Mouse (Mus musculus): ENCODE results near the gene Ksr2. TPM values are rescaled to one million over a fixed set of nuclear protein-coding genes. Genes with fewer than 3 reads are reported as not detected.
A peak's percentile ranks its signal among the peaks of the same experiment; 100 is the strongest.

Ksr2 gene
- polyA plus RNA-seq, 1 experiment from 2014 or later = 0.36 TPM

DNA sequence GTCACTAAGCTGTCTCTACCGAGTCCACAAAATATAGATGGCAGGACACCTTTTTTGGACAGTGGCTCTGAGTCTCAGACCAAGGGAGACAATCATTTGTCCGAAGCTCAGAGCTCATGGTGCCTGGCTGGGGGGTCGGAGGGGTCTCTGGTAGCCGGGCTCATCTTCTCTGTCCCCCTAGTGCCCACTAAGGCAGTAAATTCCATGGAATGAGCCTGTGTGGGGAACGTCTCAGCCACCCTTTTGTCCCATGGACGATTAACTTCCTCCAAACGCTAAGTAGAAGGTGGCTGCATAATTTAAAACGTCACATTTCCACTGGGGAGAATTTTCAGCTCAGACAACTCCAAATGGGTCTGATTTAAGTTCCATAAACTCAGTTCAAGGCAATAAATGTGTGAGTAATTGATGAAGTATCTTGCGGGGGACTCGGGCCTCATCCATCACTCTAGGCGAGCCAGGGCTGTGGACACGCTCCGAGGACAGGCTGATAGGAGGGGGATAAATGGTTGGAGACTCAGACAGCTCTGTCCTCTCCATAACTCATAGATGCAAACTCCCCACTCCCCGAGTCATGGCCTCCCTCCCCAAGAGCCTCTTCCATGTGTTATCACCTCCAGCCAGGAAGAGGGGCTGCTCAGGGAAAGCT is 237.6 kb downstream of the Ksr2 start:
- WGBS = 41% methylated on average over 14 of the region's 14 CpGs
- Histone ChIP-seq H3K27me3 (ENCODE audit: control insufficient read depth, insufficient read depth, low read length) (no peaks in the 10 kb centered on the region), H3K9me3 (replicated peaks; ENCODE audit: control insufficient read depth, low read length) (no peaks in the 10 kb centered on the region), H3K4me3 (replicated peaks; ENCODE audit: low read length) (no peak overlapping the region), H3K4me1 (ENCODE audit: control insufficient read depth, insufficient read depth, low read length) (no peaks in the 10 kb centered on the region), H3K4me2 (ENCODE audit: low read depth, low read length) (no peak overlapping the region), H3K27ac (ENCODE audit: low read length) (no peak overlapping the region), H3K9ac (ENCODE audit: low read length) (no peak overlapping the region), H3K36me3 (ENCODE audit: control insufficient read depth, insufficient read depth, low read length) (no peaks in the 10 kb centered on the region)
- no peak for ATAC-seq (ENCODE audit: insufficient read depth, low FRiP score)

DNA sequence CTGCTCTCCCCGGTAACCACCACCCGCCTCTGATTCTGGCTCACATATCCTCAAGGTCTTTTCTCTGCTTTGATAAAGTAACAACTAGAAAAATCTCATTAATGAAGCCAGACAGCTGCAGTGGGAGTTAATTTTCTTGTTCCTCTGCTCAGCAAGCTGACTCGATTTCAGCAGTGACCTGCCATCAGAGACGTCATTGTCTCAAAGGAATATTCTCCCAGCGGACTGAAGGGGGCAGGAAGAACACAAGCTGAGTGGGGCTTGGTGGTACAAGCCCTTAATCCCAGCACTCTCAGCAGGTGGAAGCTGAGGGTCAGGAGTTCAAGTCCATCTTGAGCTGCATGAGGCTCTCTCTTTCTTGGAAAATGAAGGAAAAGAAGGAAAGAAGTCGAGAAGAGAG is 244.8 kb downstream of the Ksr2 start:
- Histone ChIP-seq H3K9me3 (replicated peaks; ENCODE audit: control insufficient read depth, low read length) (no peaks in the 10 kb centered on the region), H3K9ac (ENCODE audit: low read length) (no peak overlapping the region), H3K4me1 (ENCODE audit: control insufficient read depth, insufficient read depth, low read length) (no peaks in the 10 kb centered on the region), H3K36me3 (ENCODE audit: control insufficient read depth, insufficient read depth, low read length) (no peaks in the 10 kb centered on the region), H3K4me2 (ENCODE audit: low read depth, low read length) (no peak overlapping the region), H3K27ac (ENCODE audit: low read length) (no peak overlapping the region), H3K27me3 (ENCODE audit: control insufficient read depth, insufficient read depth, low read length) (no peaks in the 10 kb centered on the region), H3K4me3 (replicated peaks; ENCODE audit: low read length) (no peak overlapping the region)
- no peak for ATAC-seq (ENCODE audit: insufficient read depth, low FRiP score)
- 38% methylated on average over 6 of the region's 6 CpGs for WGBS

DNA sequence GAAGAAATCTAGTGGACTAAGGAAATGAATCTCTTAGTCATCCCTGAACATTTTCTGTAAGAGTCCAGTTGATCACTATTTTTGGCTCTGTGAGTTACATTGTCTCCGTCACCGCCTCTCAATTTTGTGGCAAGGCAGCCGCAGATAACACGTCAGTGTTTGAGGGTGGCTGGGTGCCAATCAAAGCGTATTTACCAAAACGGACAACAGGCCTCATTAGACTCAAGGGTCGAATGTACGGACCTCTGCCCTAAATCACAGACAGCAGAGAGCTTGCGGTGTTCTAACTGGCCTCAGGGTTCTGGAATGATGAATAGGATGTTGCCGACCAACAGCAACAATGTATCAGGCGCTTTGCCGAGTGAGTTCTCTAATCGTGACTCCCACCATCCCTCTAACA is 245.8 kb downstream of the Ksr2 start:
- ATAC-seq (ENCODE audit: insufficient read depth, low FRiP score) = no peak
- no peak overlapping the region for H3K4me2 ChIP-seq (ENCODE audit: low read depth, low read length)
- H3K9ac ChIP-seq (ENCODE audit: low read length) = no peak overlapping the region
- no peak overlapping the region for H3K4me3 ChIP-seq (replicated peaks; ENCODE audit: low read length)
- WGBS = 51% methylated on average over 13 of the region's 13 CpGs
- no peaks in the 10 kb centered on the region for H3K4me1 ChIP-seq (ENCODE audit: control insufficient read depth, insufficient read depth, low read length)
- no peaks in the 10 kb centered on the region for H3K36me3 ChIP-seq (ENCODE audit: control insufficient read depth, insufficient read depth, low read length)
- H3K27ac ChIP-seq (ENCODE audit: low read length) = no peak overlapping the region
- H3K9me3 ChIP-seq (replicated peaks; ENCODE audit: control insufficient read depth, low read length) = no peaks in the 10 kb centered on the region
- H3K27me3 ChIP-seq (ENCODE audit: control insufficient read depth, insufficient read depth, low read length) = no peaks in the 10 kb centered on the region

DNA sequence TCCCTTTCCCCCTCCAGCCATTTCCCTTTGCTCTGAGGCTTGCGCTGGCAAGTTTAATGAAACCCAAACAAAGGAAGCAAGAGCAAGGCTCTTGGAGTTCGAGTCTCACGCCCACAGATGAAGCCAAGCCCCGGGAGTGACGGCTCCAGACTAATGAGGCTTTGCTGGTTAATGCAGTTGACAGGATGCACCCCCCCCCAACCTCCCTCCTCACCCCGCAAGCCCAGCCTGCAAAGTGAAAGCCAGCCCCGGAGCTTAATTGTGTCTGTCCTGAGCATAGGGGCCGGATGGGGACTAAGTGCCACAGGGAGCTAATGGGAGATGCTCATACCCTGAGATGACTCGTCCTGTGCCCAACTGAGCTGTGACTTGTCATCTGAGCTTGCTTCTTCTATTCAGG is 251.4 kb downstream of the Ksr2 start:
- Histone ChIP-seq H3K4me1 (ENCODE audit: control insufficient read depth, insufficient read depth, low read length) (peaks cover 10% of the 10 kb centered on the region), H3K4me3 (replicated peaks; ENCODE audit: low read length) (no peak overlapping the region), H3K9ac (ENCODE audit: low read length) (peak overlapping the region; percentile 42; the same call in 1 of the 2 replicates), H3K27ac (ENCODE audit: low read length) (no peak overlapping the region), H3K9me3 (replicated peaks; ENCODE audit: control insufficient read depth, low read length) (no peaks in the 10 kb centered on the region), H3K4me2 (ENCODE audit: low read depth, low read length) (peak overlapping the region; percentile 33), H3K27me3 (ENCODE audit: control insufficient read depth, insufficient read depth, low read length) (no peaks in the 10 kb centered on the region), H3K36me3 (ENCODE audit: control insufficient read depth, insufficient read depth, low read length) (no peaks in the 10 kb centered on the region)
- WGBS = 7% methylated on average over 9 of the region's 9 CpGs
- ATAC-seq (ENCODE audit: insufficient read depth, low FRiP score) = no peak

DNA sequence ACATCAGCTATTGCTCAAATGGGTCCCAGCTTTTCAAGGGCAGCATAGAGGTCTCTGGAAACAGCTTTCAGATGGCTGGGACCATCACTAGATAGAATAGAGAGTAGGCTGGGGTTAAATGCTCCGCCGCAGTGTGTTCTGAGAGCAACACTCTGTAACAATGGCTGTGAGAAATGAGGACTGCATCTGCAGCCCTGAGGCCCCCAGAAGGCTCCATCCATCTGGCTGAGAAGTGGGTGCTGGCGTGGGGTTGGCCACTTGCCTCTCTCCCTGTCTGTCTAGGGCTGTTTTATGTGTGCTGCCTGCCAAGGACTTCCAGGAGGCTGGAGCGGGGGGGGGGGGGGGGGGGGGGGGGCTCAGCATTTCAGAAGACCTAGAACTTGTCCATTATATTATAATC is 253.5 kb downstream of the Ksr2 start:
- 62% methylated on average over 3 of the region's 4 CpGs for WGBS
- ATAC-seq (ENCODE audit: insufficient read depth, low FRiP score) = peak; percentile 45; the same call in 1 of the 2 replicates

DNA sequence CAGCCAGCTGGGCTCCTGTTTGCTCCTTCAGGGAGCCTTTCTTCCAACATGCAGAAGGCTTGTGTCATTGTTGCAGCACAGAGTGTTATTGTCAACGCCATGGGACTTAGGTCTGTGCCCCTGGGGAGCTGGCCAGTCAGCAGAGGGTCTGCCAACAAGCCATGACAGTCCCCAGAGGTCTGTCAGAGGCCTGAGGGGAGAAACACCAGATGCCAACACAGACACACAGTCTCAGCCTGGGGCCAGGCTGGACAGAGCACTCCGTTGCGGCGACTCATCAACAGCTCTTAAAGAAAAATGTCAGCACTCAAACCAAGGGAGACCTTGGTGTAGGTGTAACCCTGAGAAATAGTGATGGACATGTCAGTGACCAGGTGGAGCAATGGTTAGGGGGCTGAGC is 255.5 kb downstream of the Ksr2 start:
- H3K27me3 ChIP-seq (ENCODE audit: control insufficient read depth, insufficient read depth, low read length) = no peaks in the 10 kb centered on the region
- H3K36me3 ChIP-seq (ENCODE audit: control insufficient read depth, insufficient read depth, low read length) = no peaks in the 10 kb centered on the region
- no peak overlapping the region for H3K27ac ChIP-seq (ENCODE audit: low read length)
- H3K9ac ChIP-seq (ENCODE audit: low read length) = no peak overlapping the region
- peaks cover 10% of the 10 kb centered on the region for H3K4me1 ChIP-seq (ENCODE audit: control insufficient read depth, insufficient read depth, low read length)
- WGBS = 79% methylated on average over 4 of the region's 4 CpGs
- no peaks in the 10 kb centered on the region for H3K9me3 ChIP-seq (replicated peaks; ENCODE audit: control insufficient read depth, low read length)
- ATAC-seq (ENCODE audit: insufficient read depth, low FRiP score) = no peak
- H3K4me2 ChIP-seq (ENCODE audit: low read depth, low read length) = no peak overlapping the region
- H3K4me3 ChIP-seq (replicated peaks; ENCODE audit: low read length) = no peak overlapping the region

More for the DNA sequence above, 253.5 kb downstream of the Ksr2 start:
- no peak overlapping the region for H3K27ac ChIP-seq (ENCODE audit: low read length)
- no peaks in the 10 kb centered on the region for H3K27me3 ChIP-seq (ENCODE audit: control insufficient read depth, insufficient read depth, low read length)
- no peaks in the 10 kb centered on the region for H3K9me3 ChIP-seq (replicated peaks; ENCODE audit: control insufficient read depth, low read length)
- no peaks in the 10 kb centered on the region for H3K36me3 ChIP-seq (ENCODE audit: control insufficient read depth, insufficient read depth, low read length)
- H3K4me1 ChIP-seq (ENCODE audit: control insufficient read depth, insufficient read depth, low read length) = peaks cover 10% of the 10 kb centered on the region
- no peak overlapping the region for H3K4me2 ChIP-seq (ENCODE audit: low read depth, low read length)
- H3K9ac ChIP-seq (ENCODE audit: low read length) = no peak overlapping the region
- no peak overlapping the region for H3K4me3 ChIP-seq (replicated peaks; ENCODE audit: low read length)

DNA sequence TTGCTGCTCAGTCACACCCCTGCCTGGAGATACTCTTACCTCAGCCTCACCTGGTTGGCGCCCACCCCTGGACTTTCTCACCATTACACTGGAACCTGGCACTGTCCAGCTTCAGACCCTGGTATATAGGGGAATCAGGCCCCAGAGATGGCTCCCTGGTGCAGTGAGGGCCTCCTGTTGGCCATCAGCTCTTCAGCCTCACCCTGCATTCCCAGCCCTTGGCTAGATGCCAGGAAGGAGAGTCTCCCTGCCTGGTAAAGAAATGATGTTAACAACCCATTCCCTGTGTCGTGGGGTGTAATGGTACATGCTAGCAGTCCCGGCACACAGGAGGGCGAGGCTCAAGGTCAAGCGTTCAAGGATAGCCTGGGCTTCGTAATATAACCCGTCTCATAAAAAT is 256.0 kb downstream of the Ksr2 start:
- Histone ChIP-seq H3K27ac (ENCODE audit: low read length) (no peak overlapping the region), H3K4me2 (ENCODE audit: low read depth, low read length) (no peak overlapping the region), H3K9ac (ENCODE audit: low read length) (no peak overlapping the region), H3K4me3 (replicated peaks; ENCODE audit: low read length) (no peak overlapping the region), H3K9me3 (replicated peaks; ENCODE audit: control insufficient read depth, low read length) (no peaks in the 10 kb centered on the region), H3K4me1 (ENCODE audit: control insufficient read depth, insufficient read depth, low read length) (peaks cover 8% of the 10 kb centered on the region), H3K27me3 (ENCODE audit: control insufficient read depth, insufficient read depth, low read length) (no peaks in the 10 kb centered on the region), H3K36me3 (ENCODE audit: control insufficient read depth, insufficient read depth, low read length) (no peaks in the 10 kb centered on the region)
- 57% methylated on average over 7 of the region's 7 CpGs for WGBS
- 0 out of 2 replicates have a peak, but pooled peaks have one; percentile 27 for ATAC-seq (ENCODE audit: insufficient read depth, low FRiP score)

DNA sequence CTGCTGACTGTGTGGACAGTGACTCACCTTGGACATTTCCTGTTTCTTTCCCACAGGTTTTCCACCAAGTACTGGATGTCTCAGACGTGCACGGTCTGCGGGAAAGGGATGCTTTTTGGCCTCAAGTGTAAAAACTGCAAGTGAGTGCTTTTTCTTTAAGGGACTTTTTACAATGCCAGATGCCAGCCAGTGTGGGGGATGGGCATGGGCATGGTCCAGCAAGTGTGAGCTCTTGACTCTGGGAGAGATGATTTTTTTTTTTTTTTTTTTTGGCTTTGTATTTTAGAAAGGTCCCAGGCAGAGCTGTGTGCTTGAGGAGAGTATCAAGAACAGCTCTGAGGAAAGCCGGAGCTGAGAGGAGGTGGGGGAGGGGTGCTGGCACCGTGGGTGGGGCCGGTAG is 257.6 kb downstream of the Ksr2 start:
- ATAC-seq (ENCODE audit: insufficient read depth, low FRiP score) = no peak
- H3K27ac ChIP-seq (ENCODE audit: low read length) = no peak overlapping the region
- no peaks in the 10 kb centered on the region for H3K9me3 ChIP-seq (replicated peaks; ENCODE audit: control insufficient read depth, low read length)
- no peaks in the 10 kb centered on the region for H3K27me3 ChIP-seq (ENCODE audit: control insufficient read depth, insufficient read depth, low read length)
- no peaks in the 10 kb centered on the region for H3K36me3 ChIP-seq (ENCODE audit: control insufficient read depth, insufficient read depth, low read length)
- WGBS = 58% methylated on average over 6 of the region's 6 CpGs
- H3K4me2 ChIP-seq (ENCODE audit: low read depth, low read length) = no peak overlapping the region
- no peak overlapping the region for H3K9ac ChIP-seq (ENCODE audit: low read length)
- H3K4me1 ChIP-seq (ENCODE audit: control insufficient read depth, insufficient read depth, low read length) = no peaks in the 10 kb centered on the region; the same call in 1 of the 2 replicates
- H3K4me3 ChIP-seq (replicated peaks; ENCODE audit: low read length) = no peak overlapping the region

DNA sequence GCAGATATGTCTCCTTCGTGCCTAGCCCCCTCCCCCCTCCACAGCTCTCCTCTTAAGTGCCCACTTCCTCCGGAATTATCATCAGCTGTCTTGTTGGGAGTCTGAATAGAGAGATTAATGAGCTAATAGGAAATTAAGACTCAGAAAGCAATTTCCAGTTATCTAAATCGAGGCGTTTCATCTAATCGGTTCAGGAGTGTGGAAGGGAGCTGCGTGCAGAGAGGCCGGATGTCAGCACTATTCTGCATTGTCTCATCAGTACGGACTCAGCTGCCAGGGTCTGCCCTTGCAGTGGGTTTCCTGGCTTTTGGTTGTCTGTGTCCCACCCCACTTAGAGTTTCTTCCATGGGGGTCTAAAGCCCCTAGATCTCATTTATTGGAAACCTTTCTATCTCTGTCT is 262.0 kb downstream of the Ksr2 start:
- Histone ChIP-seq H3K27me3 (ENCODE audit: control insufficient read depth, insufficient read depth, low read length) (no peaks in the 10 kb centered on the region), H3K4me1 (ENCODE audit: control insufficient read depth, insufficient read depth, low read length) (no peaks in the 10 kb centered on the region), H3K9ac (ENCODE audit: low read length) (no peak overlapping the region), H3K27ac (ENCODE audit: low read length) (no peak overlapping the region), H3K4me2 (ENCODE audit: low read depth, low read length) (no peak overlapping the region), H3K36me3 (ENCODE audit: control insufficient read depth, insufficient read depth, low read length) (no peaks in the 10 kb centered on the region), H3K4me3 (replicated peaks; ENCODE audit: low read length) (no peak overlapping the region), H3K9me3 (replicated peaks; ENCODE audit: control insufficient read depth, low read length) (no peaks in the 10 kb centered on the region)
- 57% methylated on average over 8 of the region's 8 CpGs for WGBS
- ATAC-seq (ENCODE audit: insufficient read depth, low FRiP score) = no peak

All from stomach, embryonic 16.5 days (tissue).